Mouse (Mus musculus) retina, adult 2 months (tissue): Measurements from ENCODE around the gene Arid1b.
A peak's percentile ranks its signal among the peaks of the same experiment; 100 is the strongest.

ENCODE experiments used
- DNase-seq: peaks from one replicate; pipeline ENCODE4 v3.0.0-alpha.2; 2012; ENCODE audit warnings: low read depth, low spot score

The Arid1b gene

DNA sequence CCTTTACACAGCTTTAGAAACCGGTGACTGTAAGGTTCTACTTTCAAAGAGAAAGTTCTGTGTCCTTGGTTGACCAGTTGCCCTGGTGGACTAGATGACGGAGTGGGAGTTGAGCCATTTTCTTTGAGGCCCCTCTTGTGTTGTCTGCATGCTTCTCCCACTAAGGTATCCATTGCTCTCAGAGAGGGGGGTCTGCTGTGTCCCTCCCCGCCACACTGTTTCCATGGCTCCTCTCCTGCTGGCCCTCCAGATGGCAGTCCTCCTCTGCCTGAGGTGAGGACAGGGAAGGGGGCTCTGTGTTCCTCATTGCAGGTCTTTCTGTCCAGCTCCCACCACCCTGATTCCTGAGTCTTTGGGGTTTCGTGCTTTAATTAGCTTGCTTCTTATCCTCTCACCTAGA is 62.5 kb downstream of the Arid1b start:
- no peak for DNase-seq

DNA sequence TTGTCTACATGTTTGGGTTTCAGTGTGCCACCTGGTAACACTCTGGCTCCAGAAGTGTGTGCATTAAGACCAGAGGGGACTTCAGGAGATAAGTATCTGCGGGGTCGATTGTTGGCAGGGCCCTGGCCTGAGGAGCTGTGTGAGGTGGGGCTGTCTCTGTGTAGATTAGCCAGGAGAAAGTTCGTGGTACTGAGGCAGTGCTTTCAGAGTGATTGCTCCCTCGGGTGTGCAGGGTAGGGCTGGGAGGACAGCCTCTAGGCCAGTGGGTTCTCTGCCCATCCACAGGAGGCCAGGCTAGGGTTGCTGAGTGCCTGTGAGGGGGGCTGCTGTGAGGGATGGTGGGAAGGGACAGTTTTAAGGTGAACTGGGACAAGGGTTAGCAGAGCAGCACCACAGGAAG is 63.2 kb downstream of the Arid1b start:
- DNase-seq: no peak

DNA sequence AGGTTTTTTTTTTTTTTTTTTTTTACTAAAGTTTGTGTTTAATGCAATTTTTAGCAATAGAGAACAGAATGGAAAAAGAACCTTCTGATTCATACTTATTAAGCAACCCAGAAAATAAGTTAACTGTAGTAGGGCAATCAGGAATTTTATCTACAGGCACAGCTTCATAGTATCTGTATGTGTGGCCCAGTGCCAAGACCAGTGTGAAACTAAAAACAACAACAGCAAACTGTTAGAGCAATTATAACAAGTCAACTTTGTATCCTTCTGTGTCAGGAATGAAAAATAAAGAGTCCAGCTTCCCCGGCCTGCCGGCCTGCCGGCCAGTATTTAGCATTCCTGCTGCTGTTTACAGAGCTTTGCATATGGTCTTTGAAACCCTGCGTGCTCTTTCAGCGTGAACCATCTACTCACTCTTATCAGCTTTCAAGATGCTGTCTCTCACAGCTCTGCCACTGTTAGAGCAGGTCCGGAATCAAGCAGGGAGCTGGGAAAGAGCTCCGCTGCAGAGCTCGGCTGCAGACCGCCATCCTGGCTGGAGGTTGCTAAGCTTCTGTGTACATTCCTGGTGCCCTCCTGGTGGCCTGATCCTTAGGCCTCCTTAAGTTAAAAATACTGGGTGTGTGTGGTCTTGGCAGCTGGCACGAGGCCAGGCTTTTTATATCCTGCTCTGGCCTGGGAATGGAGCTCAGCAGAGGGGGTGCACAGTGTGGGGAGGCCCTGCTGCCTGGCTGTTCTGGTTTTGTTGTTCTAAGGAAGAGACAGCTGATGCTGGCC is 64.0 kb downstream of the Arid1b start:
- DNase-seq: no peak

DNA sequence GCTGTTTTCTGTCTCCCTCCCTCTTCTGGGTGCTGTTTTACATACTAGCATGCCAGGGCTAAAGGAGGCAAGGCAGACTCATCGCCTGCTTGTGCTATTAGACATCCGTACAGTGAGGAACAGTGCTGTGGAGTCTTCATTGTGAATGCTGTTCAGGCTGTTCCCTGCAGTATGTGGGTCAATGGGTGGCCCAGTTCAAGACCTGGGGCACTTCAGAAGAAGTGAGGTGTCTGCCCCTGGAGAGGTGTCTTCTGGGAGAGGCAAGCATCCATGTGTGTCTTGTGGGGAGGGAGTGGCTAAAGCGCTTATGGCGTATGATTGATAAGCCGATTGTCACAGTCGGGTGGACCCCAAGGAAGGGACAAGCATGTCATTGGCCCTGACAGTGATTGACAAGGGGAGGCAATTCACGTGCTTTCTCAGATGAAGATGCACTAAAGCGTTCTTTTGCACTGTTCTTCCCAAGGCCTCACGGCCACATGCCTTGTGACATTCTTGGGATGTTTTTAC is 65.0 kb downstream of the Arid1b start:
- peak; percentile 57 for DNase-seq

DNA sequence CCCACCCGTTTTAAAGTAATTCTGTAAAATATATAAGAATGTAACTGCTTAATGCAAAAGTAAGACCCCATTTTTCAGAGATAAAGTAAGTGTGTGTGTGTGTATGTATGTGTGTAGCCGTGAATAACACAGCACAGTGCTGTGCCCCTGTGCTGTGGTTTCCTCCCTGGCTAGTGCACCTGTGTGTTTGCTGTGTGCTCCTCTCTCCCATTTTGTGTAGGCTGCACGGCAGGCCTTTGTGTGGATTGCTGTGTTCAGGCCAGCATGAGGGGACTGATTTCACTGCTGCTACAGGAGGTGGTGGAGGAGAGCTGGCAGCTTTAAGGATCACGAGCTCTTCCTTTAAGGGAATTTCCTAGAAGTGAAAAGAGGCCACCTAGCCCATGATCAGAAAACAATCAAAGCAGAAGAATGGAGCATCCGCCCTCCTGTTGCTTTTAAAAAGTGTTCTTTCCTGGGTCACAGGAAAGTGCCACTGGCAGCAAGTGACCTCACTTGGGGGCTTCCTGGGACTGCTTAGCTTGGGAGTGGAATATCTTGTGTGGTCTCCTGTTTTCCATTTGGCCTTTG is 66.5 kb downstream of the Arid1b start:
- DNase-seq: no peak

DNA sequence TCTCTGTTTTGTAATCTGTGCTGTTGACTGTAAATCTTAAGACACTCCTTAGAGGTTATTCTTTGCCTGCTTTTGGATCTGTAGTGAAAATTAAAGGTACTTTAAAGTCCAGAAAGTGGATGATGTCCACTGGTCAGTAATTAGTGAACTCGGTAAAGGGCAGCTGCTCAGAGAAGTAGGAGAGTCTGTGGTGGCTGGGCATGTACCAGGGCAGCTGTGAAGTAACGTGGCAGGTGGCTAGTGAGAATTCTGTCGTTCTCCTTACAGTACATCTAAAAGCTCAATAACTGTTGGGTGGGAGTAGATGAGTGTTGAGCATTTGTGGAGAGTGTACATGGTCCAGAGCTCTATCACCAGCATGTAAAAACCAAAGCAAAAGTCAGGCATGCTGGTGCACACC is 67.1 kb downstream of the Arid1b start:
- DNase-seq: no peak

DNA sequence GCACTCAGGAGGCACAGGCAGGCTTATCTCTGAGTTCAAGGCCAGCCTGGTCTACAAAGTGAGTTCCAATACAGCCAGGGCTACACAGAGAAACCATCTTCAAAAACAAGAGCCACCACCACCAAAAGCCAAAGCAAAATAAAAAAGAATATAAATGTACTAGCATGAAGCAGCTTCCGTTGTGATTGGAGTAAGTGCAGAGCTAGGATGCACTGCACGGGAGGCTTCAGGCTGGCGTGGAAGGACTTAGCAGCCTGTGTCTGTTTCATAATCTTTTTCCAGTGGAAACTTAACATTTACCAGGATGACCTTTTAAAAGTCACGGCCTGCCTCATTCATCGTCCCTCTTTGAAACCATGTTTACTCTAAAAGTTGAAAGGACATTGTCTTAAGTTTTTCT is 67.5 kb downstream of the Arid1b start:
- no peak for DNase-seq

DNA sequence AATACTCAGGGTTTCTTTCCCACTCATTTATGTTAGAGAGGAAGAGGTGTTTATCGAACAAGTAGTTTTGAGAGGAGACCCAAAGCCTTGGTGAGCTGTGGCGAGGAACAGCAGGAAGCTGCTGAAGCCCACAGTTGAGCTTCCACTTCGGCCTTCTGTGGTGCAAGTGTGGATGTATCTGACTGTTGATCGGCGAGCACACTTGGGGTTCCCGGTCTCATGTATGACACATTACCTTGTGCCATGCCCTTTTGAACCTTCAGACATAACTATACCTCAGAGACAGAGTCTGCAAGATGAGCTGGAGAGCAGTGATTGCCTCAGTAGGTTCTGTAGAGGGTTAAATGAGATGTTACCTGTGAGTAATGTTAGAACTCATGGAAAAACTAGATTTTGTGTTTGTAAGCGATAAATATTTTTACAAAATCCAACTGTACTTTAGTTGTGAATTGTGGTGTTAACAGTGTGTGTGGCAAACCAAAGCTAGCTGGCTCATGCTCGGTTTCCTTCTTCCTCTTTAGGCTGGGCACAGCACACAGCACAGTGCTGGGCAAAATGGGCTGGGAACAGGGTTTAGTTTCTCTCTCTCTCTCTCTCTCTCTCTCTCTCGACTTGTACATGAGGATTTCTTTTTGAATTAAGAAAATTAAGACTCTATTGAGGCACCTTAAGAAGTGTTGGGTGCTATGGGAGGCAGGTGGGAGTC is 69.5 kb downstream of the Arid1b start:
- DNase-seq: no peak

DNA sequence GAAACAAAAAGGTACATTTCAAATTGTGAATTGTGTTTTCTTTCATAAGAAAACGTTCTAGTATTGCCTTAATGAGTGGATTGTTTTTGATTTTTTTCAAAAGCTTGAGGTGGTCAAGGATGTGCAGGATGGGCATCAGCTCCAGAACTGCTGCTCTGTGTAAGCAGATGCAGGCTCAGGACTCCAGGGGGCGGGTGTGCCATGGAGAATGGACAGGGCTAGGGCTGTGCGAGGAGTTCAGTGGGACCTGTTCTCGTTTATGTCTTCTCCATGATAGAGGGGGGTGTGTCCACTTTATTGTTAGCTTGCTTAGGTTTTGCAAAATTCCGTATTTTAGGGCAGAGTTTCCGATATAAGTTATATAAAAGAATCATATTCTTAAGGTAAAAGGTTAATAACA is 70.6 kb downstream of the Arid1b start:
- DNase-seq: no peak

DNA sequence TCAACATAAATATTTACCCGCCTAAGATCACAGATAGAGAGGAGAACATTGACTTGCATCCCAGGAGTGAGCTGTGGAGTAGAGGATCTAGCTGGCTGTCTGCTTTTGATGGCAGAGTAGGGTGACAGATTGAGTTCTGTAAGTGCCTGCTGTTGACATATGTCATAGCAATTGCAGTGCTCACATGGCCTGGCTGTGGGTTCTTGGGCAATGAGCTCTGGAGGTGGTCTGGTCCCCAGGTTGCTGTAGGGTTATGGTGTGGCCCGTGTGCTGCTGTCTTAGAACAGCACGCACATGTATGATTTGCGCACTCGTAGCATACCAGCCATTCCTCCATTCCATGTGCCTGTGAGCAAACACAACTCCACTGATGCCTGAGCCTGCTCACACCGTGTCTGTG is 71.1 kb downstream of the Arid1b start:
- no peak for DNase-seq

DNA sequence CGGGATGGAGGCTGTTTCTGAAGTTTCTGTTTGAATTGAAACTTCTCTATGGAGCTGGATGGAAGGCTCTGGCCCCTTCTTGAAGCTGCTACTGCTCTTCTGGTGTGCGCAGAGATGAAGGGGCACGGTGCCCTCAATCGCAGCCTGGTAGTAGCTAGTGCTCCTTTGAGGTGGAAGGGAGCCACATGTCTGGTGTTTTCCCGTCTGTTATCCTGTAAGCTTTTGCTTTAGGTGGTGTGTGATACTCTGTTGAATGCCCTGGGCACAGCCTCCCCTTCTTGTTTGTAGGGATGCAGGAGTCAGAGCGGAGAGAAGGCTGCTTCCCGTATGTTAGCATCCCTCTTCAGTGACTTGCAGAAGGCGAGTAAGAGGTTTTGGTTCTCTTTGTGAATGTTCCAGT is 72.7 kb downstream of the Arid1b start:
- no peak for DNase-seq

DNA sequence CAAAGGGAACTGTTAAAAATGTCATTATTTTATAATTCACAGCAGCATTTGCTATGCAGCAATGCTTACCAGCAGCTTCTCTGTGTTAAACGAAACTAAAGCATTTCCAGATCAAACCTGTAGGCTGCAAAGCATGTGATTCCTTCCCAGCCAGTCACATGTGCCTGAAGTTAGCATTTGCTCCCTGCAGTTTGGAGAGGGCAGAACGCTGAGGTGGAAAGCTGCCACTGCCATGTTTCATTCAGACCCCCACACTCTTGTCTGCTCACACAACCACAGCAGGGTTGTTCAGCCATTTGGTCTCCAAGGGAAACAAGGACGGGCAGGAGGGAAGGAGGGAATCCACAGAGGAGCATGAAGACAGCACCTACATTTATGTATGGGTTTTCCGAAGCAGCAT is 73.1 kb downstream of the Arid1b start:
- DNase-seq: no peak

DNA sequence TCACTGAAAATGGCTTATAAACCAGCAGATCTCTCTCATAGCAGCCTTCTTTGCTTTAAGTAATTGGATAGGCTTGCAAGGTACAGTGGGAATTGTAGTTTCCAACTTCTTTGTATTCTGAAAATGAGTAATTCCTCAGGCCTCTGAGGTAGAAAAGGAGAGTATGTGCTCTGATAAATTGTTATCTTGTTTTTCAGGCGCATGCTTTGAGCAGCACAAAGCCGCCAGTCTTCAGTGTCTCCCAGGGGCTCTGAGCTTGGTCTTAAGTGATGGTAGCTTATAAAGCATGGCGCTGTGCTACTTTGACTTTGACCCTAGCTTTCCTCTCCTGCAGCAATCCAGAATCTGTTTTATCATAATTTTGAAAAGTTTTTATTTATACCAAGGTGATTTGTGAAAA is 76.3 kb downstream of the Arid1b start:
- no peak for DNase-seq

DNA sequence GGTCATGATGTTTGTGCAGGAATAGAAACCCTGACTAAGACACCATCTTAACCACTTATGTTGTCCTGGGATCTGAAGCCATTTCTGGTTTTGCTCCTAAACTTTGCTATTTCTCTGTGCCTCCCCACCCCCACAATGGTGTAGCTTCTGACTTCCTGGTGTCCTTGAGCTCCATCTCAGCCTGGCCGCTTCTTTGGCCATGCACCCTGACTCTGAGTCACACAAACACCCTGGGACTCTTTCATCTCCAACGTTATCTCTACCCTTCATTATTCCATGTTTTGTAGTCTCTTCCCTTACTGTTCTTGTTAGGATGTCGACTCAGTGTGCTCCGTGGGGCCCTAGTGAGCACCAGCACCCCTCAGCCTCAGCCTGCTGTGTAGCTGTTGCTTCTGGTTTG is 78.4 kb downstream of the Arid1b start:
- DNase-seq: no peak

DNA sequence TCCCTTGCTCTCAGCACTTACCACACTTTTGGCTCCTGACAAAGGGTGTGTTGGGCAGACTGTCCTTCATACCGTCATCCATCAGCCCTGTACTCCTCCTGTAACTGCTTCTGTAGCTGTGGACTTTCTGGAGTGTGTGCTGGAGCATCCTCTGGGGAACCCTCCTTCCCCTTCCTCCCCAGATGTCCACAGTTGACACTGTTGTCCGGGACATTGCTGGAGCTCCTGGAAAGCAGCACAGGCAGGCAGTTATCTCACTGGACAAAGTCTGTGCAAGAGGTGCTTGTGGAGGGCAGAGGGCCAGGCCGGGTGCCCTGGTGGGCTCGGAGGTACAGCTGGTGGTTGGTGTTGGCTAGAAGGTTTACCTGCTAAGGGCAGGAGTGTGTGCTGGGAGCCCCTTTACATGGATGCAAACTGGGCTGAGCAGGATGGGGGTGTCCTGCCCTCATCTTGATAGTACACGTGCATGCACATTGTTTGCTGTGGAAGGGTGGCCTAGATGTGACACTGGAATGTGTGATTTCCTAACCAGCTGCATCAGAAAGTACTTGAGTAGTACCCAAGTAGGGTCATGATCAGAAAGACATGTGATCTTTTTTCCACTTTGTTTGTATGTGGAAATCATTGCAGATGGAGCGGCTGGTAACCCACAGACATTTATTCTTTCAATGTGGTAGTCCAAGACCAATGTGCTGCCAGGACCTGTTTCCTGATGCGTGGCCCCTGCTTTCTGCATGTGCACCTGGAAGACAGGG is 80.8 kb downstream of the Arid1b start:
- DNase-seq: no peak

DNA sequence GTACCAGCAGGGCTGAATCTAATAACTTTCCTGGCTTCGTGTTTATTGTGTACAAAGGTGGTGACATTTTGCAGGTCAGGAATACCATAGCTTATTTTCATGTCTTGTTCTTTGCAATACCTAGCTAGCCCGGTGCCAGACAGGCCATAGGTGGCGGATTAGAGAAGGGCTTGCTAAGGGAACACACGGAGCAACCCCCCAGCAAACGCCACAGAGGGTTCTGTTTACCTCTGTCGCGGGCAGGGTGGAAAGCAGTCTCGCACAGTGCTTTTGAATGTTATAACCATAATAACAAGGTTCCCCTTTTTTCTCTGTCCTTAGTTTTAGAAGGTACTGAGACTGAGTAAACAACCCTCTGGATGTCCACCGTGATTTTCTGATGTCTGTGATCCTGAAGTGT is 83.9 kb downstream of the Arid1b start:
- DNase-seq: no peak

DNA sequence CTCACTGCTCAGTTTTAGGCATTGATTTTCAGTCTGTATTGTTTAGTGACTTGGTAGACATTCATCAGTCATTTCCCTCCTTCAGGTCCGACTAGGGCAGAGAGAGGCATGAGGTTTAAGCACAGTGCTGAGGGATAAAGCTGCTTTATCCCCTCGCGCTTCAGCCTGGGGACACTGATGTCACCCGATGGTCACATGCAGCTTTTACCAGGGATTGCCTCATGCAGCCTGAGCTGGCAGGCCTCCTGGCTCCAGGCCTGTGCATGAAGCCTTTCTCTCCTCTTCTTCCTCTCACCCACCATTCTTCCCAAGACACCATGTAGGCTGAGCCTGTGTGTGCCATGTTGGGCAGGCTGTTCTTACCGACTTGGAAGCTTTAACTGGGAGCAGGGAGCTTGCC is 84.4 kb downstream of the Arid1b start:
- DNase-seq: peak; percentile 71

DNA sequence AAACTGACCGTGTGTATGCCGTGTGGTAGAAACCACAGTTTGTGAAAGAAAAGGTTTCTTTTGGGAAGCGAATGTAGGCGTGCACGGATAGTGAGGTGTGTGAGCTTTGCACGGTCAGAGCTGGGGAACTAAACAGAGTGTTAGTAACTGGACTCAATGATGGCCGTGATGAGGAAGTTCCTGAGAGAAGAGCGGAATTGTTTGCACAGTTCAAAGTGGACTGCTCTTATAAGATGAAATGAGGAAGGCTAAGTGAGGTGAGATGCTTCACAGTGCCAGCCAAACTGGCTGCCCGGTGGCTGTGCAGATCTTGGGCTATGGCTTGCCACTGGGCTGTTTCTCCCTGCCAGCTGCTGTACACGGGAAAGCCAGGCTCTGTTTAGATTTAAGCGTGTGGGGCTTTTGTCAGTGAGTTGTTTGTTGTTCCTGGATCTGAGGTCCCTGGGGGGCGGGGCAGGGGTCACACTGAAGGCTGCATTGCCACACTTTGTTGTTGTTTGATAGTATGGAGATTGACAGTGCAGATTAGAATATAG is 86.8 kb downstream of the Arid1b start:
- DNase-seq: no peak

DNA sequence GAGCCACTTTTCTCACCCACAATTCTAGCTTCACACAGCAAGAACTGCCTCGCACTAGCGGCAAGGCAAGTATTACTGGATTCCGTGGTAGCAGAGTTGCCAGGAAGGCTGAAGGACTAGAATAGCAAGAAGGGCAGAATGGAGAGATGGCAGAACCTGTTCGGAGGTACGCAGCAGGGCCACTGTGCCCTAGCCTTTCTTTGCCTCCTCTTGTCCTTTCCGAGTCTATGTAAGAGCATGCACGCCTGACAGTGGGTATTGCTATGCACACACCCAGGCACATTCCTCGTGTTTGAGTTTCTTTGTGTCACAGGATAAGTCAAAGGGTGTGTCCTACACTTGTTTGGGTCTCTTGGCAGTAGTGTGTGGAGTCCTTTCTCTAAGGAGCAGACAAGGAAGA is 88.1 kb downstream of the Arid1b start:
- DNase-seq: no peak

DNA sequence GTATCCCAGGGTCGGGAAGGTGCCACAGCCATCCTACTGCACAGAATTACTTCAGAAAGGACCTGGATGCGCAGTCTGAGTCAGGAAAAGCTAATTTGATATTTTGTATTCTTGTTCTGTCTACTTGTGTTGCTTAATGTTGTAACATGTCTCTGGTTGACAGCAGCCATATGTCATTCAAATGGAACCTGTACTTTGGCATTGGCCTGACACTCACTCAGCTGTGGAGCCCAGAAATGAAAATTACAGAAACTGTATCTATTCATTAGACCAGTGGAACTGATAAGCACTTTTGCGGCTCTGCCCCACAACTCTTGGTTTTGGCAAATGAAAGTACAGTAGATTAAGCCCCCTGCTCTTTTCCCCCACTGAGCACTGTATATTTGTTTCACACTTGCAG is 89.4 kb downstream of the Arid1b start:
- DNase-seq: no peak

DNA sequence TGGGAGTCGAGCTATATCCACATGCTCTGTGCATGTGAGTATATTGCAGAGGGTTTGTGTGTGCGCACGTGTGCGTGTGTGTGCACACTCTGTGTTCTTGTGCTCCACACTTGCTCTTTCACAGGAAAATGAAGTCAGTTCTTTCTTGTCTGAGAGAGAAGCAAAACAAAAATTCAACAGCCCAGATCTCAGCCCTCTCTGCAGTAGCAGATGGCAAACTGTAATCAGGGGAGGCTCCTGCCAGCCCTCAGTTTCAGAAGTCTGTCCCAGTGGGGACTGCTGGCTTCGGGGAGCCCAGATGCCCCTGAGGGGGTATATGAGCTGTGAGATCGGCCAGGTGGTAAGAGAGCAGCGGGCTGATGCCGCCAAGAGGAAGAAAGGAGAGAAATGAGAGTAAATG is 90.0 kb downstream of the Arid1b start:
- no peak for DNase-seq

DNA sequence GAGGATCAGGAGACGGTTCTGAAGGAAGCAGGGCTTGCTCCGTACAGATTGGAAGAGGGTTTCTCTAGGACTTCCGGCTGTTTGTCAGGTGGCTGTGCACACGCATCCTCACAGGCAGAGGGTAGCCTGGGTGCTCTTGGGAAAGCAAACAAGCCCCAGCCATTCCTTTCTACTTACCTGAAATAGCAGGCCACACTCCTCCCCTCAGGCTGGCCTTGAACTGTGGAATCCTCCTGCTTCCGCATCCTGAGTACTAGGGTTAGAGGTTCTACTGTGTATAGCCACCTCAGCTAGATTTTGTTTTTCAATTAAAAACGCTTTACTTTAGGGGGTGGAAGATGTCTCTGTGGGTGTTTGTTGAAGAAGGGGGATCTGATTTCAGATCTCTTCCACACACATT is 90.9 kb downstream of the Arid1b start:
- DNase-seq: no peak
